Mouse (Mus musculus): ENCODE results near the gene Olfr596.
"Not testable (repeated sequence)": the region's sequence is repeated elsewhere in the genome, so short reads cannot be mapped to it uniquely, and the experiment has no call there.

Gene Olfr596

DNA sequence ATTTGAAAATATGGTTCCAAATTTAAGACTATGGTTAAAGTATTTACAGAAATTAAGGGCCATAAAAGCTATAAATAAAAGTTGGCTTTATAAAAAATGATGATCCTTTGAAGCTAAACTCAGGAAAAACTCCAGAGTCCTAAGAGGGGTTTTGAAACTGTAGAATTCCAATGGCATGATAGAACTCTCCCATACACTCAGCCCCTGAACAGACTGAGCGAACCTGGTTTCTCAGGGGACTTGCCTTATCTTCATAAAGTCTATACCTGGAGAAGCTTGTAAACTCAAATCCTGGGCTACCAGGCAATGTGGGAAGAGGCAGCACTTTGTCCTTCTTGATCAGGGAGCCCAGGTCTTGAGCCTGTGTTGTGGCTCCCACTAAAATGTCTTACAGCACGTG is at the start of gene Olfr596:
Gene Olfr596, plus strand, starts transcription at position 301 of the 400 bp plus-strand sequence.
- not testable (repeated sequence) for DNase-seq (ENCODE audit: extremely low read depth, low read depth)

DNA sequence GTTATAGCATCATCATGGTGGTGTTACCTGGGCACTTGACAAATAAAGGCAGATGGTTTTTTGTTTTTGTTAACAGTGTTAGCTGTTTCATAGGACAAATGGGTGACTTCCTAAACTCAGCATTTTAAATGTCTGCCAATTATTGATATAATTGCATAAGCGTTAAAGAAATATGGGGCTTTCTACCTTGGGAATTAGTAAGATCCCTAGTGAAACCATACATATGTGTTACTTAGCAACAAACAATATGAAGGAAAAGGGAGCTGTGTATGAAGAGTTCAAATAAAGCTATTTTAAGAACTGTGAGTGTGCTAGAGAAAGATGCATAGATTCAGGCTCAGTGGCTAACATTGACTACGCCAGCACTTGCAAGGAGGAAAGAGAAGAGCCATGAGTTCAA is 10.6 kb downstream of the Olfr596 start, which contains the start of gene Olfr597:
Gene Olfr597, plus strand, starts transcription at position 301 of the 400 bp plus-strand sequence.
- not testable (repeated sequence) for DNase-seq (ENCODE audit: extremely low read depth, low read depth)

DNA sequence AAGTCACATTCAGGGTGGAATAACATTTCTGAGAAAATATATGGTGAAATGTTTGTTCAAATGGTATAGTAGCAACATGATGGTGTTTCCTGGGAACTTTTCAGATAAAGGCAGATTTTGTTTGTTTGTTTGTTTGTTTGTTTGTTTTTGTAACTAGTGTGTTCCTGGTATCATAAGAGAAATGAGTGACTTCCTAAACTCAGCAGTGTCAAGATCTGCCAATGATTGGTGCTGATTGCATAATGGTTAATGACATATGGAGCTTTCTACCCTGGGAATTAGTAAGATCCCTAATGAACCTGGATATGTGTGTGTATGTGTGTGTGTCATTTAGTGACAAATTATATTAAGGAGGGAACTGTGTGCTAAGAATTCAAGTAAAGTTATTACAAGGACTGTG is 17.8 kb downstream of the Olfr596 start, which contains the start of gene Olfr598:
Gene Olfr598, plus strand, starts transcription at position 301 of the 400 bp plus-strand sequence.
- DNase-seq (ENCODE audit: extremely low read depth, low read depth): no peak

DNA sequence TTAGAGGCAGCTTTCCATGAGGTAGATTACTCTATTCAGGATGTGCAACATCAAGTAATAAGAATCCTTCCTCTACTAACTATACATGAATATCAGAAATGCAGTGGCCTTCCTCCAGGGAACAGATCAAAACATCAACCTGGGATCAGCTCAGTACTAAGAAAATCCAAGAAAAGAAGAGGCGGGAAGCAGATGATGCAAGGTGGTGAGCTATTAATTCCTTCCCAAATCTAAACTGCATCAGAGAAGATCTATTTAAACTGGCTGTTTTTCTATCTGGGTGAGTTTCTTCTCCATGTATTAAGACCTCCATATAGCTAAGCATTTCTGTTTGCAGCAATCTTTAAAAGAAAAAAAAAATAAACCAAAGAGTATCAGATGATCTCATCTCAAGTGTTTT is 30.2 kb downstream of the Olfr596 start, which contains the start of gene Olfr599:
Gene Olfr599, plus strand, starts transcription at position 301 of the 400 bp plus-strand sequence.
- DNase-seq (ENCODE audit: extremely low read depth, low read depth): no peak

DNA sequence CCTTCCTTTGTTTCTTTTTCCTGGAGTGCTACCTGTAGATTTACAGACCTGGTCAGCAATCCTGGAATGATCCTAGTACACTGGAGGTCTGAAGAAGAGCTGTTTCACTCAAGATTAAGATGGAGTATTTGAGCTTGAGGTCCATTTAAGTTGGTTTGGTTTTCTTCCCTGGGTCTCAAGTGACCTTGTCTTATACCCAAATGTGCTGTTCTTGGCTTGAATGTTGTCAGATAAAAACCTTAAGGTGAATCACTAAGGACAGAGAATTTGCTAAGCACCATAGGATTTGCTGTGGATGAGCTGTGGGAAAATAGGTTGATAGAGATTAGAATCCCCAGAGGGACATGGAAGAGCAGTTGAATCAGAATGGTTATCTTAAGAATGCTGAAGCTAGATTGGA is 44.1 kb downstream of the Olfr596 start, which contains the start of gene Olfr600:
Gene Olfr600, minus strand, starts transcription at position 101 of the 400 bp plus-strand sequence.
- DNase-seq (ENCODE audit: extremely low read depth, low read depth): no peak

All from MEL-GATA-1-ER (cell line).